Mouse (Mus musculus) liver, postnatal 0 days (tissue): ENCODE measurements around the gene Slit3.

Source experiments
- CTCF ChIP-seq: sonication (generic); IDR thresholded peaks from 2 replicates; pipeline ENCODE4 v1.5.1; 2016; ENCODE audit warnings: antibody characterized with exemption, low read depth
- EP300 ChIP-seq: IDR thresholded peaks from 2 replicates; pipeline ENCODE4 v1.6.1; 2016; ENCODE audit warnings: antibody characterized with exemption, low read depth, mild to moderate bottlenecking

DNA sequence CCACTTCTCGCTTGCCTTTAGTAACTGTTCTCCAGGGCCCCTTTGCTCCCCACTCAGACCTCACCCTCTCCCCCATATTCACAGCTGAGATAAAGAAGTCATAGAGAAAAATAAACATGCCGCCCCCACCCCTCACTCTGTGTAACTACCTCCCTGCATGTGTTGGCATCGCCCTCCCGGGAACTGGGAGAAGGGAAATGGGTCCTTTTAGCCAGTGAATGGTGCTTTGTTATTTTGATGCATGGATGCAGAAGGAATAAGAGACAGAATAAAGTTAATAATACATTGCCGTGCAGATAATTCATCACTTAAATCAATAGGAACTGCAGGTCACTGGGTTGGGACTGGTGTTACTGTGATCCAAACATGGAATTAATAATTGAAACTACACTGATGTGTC, 298.0 kb downstream of the Slit3 start:
- TF ChIP-seq CTCF (no peak), EP300 (no peak)
